Mouse (Mus musculus) retina, postnatal 7 days (tissue): Measurements from ENCODE around the gene Nos1ap.

ENCODE experiments used
- DNase-seq: peaks from one replicate; pipeline ENCODE4 v3.0.0-alpha.2; 2012; ENCODE audit warnings: low read depth, low spot score

The Nos1ap gene

DNA sequence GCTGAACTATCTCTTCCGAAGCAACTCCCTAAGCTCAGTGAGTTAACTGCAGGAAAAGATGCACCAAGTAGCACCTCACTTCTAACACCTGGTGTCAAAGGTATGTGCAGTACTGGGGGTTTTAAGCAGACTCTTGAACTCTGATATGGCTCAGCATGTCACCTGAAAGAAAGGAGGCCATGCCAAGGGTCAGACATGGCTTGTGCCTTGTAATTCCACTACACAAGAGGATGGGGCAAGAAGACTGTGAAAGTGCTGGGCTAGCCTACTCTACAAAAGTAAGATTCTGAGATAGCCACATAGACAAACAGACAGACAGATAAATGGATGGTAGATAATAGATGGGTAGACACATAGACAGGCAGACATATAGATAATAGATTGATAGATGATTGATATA is 87.7 kb downstream of the Nos1ap start:
- no peak for DNase-seq

DNA sequence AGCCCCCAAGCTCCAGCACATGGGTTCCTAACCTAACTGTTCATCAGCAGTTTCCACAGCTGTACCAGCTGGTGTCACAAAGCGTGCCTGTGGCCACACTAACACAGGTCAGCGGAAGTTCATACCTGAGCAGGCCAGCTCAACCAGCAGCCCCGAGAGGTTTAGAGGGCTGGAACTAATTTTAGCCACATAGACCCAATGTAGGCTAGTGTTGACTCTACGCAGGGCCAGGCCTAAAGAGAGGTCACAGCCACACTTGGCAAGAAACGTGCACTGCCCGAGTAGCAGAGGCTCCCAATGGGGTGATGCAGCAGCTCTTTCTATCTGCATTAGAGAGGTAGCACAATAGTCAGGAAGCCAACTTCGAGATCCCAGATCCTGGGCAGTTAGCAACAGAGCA is 88.1 kb downstream of the Nos1ap start:
- DNase-seq, result no peak

DNA sequence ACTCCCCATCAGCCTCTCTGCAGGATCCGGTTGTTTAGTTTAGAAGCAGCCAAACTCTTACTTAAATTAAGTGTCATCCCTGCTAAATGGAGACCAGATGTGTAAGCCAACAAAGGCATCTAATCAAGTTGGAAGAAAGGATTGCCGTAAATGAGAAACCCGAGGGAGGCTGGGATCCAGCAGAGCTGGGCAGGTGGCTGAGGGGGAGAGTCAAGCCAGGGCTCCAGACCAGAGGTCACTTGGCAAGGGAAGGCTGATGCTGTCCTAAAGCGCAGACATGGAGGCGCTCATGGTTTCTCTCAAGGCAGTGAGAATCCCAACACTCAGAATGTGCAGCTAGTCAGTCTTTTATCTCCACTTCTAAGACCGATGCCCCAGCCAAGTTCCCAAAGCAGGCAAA is 89.8 kb downstream of the Nos1ap start:
- DNase-seq, result no peak

DNA sequence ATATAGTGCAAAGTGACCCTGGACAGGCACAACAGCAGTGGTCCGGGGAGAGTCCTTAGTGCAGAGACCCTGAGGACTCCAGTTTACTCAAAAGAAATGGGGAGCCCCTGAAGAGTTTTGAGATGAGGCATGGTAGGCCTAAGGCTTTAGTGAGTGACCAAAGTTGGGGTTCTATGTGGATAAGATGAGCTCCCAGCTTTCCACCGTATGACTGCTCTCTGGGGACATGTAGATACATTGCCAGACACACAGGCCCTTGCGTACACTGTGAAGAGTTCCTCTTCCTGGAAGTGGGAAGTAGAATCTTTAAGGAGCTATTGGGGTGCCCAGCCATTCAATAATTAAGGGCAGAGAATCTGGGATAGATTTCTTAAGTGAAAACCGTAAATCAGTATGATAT is 90.2 kb downstream of the Nos1ap start:
- DNase-seq, result no peak

DNA sequence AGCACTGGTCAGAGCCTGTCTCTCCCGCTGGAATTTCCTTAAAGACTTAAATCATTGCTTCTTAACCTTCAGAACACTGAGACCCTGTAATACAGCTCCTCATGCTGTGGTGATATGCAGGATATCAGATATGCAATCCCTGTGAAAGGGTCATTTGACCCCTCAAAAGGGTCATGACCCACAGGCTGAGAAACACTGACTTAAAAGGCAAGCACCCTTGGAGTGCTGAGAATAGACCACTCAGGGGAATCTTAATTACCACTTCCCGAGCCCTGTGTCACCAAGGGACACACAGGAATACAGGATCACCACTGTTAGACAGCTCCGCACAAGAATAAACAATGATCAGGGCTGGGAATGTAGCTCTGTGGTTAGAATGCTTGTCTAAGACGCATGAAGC is 91.0 kb downstream of the Nos1ap start:
- no peak for DNase-seq

DNA sequence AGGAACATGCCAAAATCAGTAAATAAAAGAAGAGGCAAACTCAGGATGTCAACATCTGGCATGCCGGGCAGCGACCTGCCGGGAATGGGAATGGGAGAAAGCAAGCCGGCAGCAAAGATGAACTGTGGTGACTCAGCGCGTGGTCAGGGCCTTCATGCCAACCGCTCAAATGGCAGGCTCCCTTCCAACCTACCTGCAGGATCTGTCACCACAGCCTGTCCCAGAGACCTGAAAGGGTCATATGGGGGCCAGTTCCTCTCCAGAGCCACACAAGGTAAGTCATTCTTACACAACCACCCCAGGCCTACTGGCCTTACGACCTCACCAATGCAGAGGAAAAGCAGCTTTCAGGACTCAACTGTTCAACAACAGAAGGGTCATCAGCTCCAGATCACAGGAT is 93.4 kb downstream of the Nos1ap start:
- DNase-seq, result no peak

DNA sequence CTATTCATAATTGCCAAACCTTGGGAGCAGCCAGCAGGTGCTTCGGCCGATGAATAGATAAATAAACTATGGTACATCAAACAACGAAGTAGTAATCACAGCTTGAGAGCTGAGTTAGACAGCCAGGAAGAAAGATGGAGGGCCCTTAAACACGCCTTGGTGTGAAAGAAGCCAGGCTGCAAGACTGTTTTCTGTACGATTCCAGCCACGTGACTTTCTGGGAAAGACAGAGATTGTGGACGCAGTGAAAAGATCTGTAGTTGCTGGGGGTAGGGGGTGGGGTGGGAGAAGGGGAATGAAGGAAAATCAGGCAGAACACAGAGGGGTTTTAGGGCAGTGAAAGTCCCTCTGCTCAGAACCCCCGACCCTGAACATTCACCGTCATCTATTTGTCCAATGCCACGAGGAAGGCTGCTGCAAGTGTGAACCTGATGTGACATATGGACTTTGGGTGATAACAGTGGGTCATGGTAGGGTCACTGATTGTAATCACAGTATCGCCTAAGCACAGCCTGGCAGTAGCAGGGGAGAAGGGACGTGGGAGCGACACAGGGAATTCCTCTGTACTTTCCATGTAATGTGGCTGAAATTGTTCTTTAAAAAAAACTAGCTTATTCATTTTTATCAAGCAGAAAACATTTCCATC is 94.0 kb downstream of the Nos1ap start:
- DNase-seq, result no peak

DNA sequence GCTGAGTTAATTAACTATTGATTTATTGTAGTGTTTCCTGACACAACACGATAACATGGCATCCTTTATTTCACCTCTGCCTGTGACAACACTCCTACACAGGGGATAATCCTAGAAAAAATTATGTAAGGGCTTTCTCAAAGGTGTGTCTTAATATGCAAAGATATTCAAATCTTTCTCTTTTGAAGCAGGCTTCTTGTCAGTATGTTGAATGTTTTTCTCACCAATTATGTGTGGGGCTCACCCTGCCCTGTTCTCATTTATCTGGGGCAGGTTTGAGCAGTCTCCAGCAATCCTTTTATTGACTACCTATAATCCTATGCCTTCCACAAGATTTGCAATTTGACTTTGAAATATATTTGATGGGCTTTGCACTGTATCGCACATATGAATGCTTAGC is 97.1 kb downstream of the Nos1ap start:
- no peak for DNase-seq

DNA sequence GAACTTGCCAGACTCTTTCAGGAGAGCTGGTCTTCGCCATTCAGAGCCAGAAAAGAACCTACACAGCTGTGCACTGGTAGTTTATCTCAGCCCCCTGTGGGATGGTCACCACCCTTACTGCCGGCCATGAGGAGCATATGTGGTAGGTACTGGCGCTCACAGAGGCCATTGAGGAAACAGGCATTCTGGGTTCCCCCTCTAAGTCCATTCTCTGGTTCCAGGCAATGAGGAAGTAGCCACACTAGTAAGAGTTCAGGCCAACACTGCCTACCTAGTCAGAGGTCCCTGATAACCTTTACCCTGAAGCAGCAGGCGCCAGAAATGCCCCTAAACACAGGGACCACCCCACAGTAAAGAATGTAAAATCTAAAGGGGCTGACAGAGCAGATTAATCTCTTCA is 97.6 kb downstream of the Nos1ap start:
- DNase-seq, result no peak

DNA sequence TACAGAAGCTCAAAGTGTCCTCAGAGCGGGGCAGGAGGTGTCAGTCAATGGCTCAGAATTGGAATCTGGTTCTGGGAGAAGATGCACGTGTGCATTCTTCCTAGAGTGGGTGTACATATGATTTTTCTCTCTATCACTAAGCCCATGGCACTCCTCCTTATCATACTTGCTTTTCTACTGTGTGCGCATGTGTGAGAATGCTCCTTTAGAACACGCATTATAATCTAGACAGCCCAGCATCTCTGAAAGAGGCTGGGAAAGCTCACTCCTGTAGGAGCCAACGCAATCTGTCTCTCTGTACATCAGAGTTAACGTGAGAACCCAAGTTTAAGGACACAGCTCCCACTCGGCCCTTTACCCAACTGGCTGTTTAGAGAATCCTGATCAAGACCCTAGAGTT is 99.7 kb downstream of the Nos1ap start:
- no peak for DNase-seq

DNA sequence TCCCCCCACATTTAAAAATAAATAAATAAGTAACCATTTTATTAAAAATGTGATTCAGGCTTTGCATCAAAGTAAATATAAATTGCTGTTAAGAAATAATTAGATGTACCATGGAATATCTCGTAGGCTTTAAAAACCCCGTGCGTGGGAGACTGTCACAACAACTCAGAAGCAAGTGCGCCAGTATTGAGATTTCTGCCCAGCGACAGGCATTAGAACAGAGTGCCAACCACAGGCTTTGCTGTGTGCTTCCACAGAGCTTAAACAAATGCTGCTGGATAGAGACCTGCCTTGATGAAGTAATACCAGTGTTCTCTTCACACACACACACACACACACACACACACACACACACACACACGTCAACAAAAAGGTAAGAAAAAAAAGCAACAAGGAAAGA is 100.2 kb downstream of the Nos1ap start:
- no peak for DNase-seq

DNA sequence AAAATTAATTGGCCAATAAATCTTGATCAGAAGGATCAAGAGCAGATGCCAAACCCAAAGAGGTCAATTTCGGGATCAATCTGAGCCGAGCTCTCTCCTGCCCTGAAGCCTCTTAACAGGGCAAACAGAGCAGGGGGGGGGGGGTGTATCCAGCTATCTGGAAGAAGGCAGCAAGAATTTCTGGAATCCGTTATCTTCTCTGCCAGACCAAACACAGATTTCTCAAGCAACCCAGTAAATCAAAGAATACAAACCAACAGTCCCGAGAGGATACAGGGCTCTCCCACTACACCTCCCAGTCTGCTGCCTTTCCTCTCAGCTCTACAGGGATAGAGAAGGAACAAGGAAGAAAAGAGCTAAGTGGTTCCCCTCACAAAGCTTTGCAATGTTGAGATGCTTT is 104.5 kb downstream of the Nos1ap start:
- no peak for DNase-seq

DNA sequence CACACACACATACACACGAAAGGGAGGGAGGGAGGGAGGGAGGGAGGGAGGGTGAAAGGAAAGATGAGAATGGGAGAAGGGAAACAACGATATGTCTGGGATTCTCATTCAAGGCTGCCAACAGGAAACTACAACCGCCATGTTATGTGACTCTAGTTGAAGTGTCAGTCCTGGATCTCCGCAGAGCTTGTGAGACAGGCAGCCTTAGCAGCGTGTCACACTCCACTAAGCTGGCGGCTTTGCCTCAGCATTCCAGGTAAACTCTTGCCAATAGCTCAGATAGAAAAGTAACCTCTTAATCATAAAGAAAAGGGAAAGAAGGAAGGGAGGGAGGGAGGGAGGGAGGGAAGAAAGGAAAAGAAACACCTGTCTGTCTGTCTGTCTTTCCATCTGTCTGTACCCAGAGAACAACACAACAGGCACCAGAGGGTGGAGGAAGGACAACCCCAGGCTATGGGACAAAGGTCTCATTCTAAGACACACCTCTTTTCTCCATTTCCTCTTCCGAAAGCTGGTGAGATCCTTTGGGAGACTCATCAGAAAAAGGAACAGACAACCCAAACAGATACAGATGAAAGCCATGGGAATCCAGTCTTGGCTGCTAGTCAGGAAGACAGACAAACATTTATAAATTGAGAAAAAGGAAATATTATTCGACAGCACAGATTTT is 107.3 kb downstream of the Nos1ap start:
- DNase-seq, result no peak

DNA sequence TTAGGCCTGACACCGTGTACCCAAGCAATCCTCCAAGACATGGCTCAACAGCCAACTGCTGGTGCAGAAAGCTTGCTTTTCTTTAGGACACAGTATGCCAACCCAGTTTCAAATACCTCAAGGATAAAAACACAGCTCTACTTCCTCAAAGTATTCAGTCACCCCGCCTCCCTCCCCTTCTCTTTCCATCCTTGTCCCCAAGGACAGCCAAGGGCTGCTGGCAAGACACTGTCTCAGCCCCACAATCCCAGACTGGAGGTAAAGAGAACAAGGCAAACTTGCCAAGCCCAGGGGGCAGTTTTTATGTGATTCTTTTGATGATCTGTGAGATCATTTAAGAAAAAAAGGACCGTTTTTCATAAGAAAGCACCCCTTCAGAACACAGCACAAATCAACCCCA is 108.6 kb downstream of the Nos1ap start:
- DNase-seq, result no peak

DNA sequence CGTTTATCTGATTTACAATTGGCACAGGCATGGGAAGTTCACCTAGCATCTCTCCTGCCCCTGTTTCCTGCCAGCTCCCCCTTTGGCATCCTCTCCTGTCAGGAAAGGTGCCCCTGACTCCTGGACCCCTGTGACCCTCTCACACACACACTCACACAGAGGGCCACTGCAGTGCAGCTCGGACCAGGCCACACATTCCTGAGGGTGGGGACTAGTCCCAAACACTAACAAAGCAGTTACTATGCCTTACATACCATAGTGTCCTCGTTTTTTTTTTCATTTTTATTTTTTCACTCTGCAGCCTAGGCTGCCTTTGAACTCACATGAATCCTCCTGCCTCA is 110.2 kb downstream of the Nos1ap start:
- DNase-seq, result no peak

DNA sequence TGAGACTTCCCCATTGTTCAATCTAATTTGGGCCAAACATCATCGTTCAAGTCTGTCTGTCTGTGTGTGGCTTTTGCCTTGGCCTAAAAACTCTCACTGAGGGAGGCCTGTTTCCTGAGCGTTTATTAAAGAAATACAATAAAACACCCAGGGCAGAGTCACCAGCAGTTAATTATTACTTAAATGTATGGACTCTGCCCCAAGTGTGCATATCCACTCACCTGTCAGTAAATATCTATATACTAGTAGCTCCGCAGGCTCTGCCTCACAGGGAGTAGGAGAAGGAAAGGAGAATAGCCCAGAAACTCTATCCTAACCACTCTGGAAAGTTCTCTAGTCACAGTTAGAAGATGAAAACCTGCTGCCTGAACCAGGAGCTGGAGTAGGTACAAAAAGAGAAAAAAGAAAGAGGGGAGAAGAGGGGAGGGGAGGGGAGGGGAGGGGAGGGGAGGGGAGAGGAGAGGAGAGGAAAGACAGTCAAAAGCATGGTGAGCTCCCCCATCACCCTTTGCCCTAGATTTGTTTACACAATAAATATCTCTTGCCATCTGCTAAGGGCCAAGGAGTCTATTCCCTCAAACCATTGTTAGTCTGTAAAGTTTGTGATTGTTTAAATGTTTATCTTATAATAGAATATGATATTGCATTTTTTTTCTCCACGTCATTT is 110.7 kb downstream of the Nos1ap start:
- no peak for DNase-seq

DNA sequence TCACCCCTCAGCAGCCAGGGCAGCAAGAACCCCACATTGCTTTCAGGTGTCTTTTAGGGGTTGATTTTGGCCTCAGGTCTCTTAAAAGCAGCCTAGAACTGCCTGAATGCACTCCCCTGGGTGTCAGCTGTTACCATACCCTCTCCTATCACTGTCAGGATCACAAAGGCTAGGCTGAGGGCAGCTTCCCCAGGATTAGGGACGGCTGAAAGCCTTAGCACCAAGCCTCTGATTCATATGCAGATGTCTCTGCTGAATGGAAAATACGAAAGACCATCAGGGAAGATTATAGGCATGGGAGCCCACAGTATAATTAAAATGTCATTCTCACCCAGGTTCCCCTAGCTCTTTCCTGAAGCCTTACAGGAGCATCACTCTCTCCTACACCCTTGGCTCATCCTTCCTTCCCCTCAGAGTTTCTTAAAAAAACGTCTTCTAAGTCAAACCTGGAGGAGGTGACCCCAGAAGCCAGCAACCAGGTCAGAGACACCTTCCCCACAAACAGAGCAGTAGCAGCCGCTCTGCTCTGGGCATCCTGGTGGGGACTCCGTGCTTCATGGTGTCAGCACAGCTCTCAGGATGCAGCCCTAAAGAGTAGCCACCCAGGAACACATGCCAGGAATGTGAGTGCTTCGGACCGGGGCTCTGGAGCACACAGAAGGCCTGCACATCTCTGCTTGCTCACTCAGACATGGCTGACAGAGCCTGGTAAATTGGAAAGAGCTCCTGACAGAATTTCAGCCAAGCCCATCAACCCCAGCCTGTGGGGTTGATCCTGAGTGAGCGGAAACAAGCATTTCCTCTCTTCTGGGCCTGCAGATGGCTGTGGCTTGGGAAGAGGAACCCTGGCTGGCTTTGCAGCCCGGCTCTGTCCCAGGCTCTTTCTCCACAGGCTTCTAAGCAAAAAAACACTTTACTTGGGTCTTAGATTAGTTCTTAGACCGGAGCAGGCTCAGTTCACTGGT is 111.7 kb downstream of the Nos1ap start:
- DNase-seq, result no peak

DNA sequence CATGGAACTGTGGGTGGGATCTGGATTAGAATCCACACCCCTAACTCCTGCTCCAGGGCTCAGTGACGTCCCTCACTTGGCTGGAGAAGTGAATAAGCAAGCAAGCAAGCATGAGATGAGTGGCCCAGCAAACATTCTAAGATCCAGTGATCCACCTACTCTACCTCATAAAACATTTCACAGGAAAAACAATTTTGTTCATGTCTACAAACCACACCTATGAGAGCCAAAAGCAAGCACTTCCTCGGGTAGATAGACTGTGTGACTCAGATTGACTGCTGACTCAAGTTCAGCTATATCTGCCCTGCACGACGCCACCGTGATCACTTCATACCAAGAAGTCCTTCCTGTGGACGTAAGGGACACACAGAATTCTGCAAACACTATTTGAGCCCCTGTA is 116.2 kb downstream of the Nos1ap start:
- DNase-seq, result no peak

DNA sequence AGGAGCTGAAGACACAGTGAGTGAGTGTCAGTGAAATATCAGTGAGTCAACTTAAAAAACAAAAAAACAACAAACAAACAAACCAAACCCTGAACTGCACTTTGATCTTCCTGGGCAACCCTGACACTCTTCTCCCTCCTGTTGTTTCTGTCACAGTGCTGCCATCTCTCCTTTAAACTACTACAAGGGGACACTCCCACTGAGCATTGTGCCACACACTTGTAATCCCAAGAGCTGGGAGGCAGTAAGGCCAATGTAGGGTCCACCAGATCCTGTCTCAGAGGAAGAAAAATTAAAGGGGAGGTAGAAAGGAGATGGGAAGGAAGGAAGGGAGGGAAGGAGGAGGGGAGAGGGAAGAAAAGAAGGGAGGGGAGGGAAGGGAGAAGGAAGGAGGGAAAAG is 116.8 kb downstream of the Nos1ap start:
- no peak for DNase-seq

DNA sequence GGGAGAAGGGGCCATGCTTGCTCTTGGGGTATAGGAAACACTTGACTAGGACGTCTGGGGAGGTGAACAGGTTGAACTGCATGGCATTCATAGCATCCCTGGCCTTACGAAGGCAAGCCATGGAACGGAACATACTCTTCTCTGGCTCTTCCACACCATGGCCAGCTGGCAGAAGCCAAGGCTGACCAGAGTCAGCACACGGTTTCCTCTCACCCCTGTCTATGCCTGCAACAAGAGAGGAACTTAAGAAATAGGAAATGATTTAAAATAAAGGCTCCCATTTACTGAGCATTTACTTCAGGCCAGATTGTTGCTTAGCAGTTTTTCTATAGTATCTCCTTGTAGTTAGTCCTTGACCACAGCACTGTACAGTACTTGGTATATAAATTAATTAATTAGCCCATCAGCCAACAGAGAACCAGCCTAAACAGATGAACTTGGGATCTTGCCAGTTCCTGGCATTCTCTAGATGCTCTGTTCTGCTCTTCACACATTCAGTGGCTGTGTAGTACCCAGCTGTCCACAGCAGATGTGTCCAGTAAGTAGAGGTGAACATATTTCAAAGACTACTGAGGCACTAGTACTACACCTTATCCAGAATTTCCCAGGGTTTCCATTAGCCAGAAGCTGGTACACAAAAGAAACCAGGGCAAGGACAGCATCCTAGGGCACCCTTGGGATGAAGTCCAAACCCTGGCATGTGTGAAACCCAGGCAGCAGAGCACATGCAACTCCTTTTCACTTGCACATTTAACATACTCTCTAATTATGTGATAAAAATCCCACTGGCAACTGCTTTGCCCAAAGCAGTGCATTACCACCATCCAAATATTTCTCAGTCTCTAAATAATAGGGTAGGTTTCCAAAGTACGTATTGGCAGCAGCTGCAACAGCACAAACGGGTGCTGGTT is 123.3 kb downstream of the Nos1ap start:
- no peak for DNase-seq

DNA sequence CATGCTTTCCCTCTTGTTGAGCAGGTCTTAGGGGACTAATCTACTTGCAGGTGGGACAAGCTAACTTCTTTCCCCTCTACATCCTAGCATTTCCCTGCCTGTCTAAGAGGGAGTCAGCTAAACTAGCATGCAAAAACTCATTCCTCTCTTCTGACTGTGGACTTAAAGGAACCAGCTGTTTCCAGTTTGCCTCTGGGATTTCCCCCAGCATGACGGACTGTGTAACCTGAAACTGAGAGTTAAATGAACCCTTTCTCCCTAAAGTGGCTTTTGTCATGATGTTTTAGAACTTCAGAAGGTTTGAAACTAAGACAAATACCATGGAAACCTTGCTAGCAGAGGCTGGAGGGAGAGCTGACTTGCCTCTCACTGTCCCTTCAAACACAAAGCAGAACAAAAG is 127.5 kb downstream of the Nos1ap start:
- DNase-seq, result no peak
